Mouse (Mus musculus) activated CD4-positive, CD25-positive, alpha-beta regulatory T cell, adult 4 months (primary cell): ENCODE data around the gene Nhsl1. TPM values are rescaled to one million over a fixed set of nuclear protein-coding genes. Genes with fewer than 3 reads are reported as not detected.

Source experiments
- ATAC-seq: one replicate; pipeline ENCODE4 v1.8.0; 2017
- polyA plus RNA-seq, 2 experiments: library from polyadenylated mRNA; unstranded; fragments of 100-300 nt; shearing (Covaris generic); gene quantifications; one replicate each; pipeline ENCODE4 v1.2.1; 2017

Gene Nhsl1
- polyA plus RNA-seq, 2 experiments from 2014 or later: 0.54 to 0.69 TPM

GRCm38 (mm10) chr10:18491952-18492351, 173.2 kb downstream of the Nhsl1 start:
- ATAC-seq: no peak

- no peak for ATAC-seq
These were observed 174.5 kb downstream of the Nhsl1 start for GRCm38 (mm10) chr10:18493010-18493894.

GRCm38 (mm10) chr10:18494249-18494648, 175.5 kb downstream of the Nhsl1 start:
- no peak for ATAC-seq

DNA sequence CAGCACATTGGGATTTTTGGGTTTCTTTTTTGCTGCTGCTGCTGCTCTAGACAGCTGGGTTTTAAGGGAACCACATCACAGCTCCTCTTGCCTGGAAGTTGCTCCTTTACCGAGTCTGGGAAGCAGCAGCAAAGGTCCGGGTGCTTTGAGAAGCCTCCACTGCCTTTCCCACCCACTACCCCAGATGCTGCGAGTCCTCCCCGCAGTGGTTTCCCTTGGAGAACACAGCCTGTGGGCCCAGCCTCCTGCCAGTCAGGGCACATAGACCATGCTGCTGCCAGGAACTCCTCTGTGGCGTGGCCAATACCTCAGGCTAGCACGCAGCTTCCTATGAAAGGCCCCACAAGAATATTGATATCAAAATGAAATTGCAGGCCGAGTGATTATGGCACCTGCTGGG, 178.3 kb downstream of the Nhsl1 start:
- ATAC-seq: no peak

DNA sequence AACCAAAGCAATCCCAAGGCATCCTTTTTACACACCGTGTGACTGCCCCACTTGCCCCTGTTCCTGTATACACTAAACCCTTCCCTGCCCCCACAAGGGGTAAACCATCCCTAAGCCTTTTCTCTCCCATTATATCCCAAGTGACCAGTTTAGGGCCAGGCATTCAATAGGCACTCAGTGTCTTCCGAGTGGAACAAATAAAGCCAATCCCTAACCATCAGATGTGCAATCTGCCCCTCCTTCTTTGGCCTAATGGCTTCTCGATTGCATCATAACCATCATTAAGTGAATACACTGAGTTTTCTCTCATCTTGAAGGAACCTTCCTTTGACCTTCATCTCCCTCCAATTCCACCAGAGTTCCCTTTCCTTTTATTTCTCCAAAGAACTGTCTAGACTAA, 183.2 kb downstream of the Nhsl1 start:
- no peak for ATAC-seq

DNA sequence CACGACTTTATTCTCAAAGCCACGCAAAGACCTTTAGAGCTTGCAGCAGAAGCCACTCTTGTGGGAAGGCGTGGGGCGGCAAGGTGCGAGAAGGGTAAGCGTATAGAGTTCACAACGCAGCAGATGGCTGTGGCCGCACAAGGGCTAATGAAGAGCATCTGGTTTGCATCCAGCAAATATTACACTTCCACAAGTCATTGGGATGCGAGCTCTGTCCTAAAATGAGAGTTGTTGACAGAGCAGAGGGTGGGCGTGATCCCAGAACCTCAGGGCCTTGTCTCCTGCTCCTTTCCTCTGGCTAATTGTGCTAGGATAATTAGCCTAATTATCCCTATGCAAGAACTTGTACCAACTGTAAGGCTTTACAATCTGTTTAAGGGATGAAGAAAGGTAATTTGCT, 186.9 kb downstream of the Nhsl1 start:
- no peak for ATAC-seq

DNA sequence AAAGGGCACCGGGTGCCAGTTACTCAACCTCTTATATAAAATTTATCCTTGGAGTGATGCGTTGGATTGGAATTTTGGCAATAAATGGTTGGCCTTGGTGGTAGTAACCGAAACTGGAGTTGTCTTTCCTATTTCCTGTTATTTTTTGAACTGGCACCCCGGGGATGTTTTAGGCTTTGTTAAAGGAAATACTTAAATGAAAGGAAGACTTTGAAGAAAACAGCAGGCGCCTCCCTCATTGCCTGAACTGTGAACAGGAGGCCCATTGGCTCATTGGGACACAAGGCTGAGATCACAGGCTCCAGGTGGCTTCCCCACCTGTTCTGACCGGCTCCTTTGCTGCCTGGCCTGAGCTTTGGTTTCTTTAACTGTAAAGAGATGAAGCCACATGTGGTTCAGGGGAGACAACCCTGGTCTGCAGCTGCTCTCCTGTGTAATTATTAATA, 187.7 kb downstream of the Nhsl1 start:
- ATAC-seq: no peak

- ATAC-seq: no peak
These were observed 189.2 kb downstream of the Nhsl1 start for GRCm38 (mm10) chr10:18507869-18508473.

DNA sequence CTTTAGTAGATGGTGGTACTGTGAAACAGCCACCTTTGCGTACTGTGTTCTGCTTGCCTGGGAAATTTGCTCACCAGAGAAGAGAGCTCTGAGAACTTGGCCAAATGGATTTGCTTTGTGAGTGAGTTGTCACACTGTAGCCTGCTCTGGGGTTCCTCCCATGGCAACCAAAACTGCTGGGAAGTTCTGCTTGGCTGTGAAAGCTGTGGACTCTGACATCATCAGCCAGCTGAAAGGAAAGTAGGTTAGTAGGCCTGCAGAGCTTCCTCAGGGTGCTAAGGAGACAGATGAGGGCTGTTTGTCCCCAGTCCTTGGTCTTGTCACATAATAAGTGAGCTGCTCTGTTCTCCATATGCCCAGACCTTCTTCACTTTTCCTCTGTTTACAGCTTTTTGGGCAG, 189.8 kb downstream of the Nhsl1 start:
- no peak for ATAC-seq

GRCm38 (mm10) chr10:18510663-18511062, 191.9 kb downstream of the Nhsl1 start:
- no peak for ATAC-seq

GRCm38 (mm10) chr10:18511496-18511895, 192.7 kb downstream of the Nhsl1 start:
- ATAC-seq: no peak

DNA sequence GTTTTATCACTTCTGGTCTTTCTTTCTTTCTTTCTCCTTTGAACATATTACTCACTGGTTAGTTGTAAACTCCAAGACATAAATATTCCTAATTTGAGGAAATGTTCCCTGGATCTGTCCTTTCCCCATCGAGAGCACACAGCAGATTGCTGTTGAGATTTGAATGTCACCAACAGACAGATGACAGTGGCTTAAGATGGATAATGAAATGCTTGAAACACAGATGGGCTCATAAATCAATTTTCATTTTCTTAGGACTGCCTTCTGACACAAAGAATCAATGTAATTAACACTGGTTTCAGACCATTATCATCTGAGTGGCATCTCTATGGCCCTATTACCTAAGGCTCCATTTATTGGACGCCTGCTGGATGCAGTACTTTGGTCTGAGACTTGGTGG, 203.8 kb downstream of the Nhsl1 start:
- ATAC-seq: no peak

DNA sequence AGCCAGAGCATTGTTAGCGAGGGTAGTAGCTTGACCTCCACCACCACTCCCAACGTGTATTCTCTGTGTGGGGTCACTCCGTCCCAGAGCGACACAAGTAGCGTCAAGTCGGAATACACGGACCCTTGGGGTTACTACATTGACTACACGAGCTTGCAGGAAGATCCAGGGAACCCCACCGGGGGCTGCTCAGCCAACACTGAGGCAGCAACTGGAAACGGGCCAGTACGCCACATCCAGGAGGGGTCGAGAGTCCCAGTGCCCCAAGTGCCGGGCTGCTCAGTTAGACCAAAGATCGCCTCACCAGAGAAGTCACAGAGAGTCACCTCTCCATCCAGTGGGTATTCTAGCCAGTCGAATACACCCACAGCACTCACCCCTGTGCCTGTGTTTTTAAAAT, 206.5 kb downstream of the Nhsl1 start:
- no peak for ATAC-seq

- ATAC-seq: no peak
These were observed 206.9 kb downstream of the Nhsl1 start for GRCm38 (mm10) chr10:18525726-18526125.

DNA sequence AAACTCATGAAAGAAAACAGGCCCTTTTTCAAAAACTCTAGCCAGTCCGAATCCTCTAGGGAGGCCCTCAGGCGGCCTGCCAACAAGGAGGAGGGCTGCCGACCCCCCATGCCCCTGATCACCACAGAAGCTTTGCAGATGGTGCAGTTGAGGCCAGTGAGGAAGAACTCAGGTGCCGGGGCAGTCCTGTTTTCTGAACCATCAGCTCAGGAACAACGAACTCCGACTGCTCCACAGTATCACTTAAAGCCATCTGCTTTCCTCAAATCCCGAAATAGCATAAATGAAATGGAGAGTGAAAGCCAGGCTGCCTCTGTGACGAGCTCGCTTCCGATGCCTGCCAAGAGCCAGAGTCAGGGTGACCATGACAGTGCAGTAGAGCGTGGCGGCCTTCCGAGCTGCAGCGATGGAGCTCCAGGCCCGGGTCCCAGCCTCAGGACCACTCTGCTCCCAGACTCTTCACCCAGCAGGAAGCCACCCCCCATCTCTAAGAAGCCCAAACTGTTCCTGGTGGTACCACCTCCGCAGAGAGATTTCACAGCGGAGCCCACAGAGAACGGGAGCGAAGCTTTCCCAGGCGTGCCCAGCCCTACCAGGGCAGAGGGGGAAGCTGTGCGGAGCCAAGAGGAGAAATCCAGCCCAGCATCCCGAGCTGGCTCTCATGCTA, 207.5 kb downstream of the Nhsl1 start:
- ATAC-seq: no peak

- peak; percentile 61 for ATAC-seq
These were observed 208.3 kb downstream of the Nhsl1 start for GRCm38 (mm10) chr10:18526851-18527675.

GRCm38 (mm10) chr10:18527766-18528165, 209.0 kb downstream of the Nhsl1 start:
- no peak for ATAC-seq

DNA sequence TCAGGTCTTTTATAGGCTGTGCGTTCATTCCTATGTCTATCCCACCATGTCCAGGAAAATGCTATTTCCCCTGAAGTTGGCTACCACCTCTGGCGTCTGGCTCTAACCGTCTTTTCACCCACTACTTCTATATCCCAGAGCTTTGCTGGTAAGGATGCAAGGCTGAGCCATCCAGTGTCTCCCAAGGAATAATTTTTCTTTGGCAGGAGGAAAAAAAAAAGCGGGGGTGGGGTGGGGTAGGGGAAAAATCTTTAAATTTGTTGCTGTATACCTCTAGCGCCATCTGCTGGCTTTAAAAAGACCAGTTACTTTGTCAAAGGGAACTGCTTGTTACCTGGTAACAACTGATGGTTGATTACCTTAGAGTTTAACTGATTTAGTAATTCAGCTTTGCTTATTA, 209.7 kb downstream of the Nhsl1 start:
- no peak for ATAC-seq

GRCm38 (mm10) chr10:18529177-18529576, 210.4 kb downstream of the Nhsl1 start:
- no peak for ATAC-seq

DNA sequence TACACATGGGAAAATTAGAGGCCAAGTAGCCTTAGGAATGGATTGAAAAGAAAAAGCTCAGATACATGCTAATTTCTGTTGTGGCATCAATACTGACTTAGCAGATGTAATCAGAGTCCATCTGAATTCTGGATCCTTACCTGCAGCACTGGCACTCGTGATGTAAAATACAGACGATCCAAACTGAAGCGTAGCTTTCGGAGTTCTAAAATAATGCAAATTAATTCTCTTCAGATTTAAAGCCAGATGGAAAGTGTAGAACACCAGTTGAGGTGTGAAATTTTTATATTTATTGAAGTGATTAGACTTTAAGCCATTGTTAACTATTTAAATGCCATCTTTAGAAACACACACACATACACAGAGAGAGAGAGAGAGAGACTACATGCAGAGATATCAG, 211.4 kb downstream of the Nhsl1 start:
- no peak for ATAC-seq

- ATAC-seq: no peak
These were observed 213.5 kb downstream of the Nhsl1 start for GRCm38 (mm10) chr10:18532293-18532692.

- ATAC-seq: no peak
These were observed 218.1 kb downstream of the Nhsl1 start for GRCm38 (mm10) chr10:18536889-18537288.

DNA sequence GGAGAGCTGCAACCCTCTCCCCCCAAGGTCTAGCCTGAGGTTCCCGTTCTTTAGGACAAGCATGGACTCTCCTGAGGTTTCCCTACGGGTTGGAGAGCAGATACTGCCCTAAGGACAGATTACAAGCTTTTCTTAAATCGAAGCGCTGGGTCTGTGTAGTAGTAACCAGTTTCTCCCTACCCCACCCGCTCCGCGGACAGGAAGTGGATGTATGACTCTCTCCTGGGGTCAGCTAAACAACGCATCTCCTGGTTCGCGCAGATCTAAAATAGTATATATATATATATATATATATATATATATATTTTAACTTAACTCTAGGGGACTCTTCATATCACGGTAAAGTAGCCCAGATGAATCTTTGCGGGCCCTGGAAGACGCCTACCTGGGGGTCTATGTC, 226.5 kb downstream of the Nhsl1 start:
- no peak for ATAC-seq
